Mouse (Mus musculus): ENCODE measurements around the gene Mapk1ip1. TPM values are rescaled to one million over a fixed set of nuclear protein-coding genes. Genes with fewer than 3 reads are reported as not detected.

The Mapk1ip1 gene
- polyA plus RNA-seq, 1 experiment from 2014 or later: 16.7 TPM

- Histone ChIP-seq H3K4me2 (ENCODE audit: low read length) (no peak overlapping the region), H3K4me3 (ENCODE audit: control insufficient read depth in 1 of 2, insufficient read depth in 1 of 2, low read depth in 1 of 2, low read length in 2 of 2) (no peak overlapping the region), H3K27ac (replicated peaks in 1 of 2; ENCODE audit: control insufficient read depth in 1 of 2, insufficient read depth in 1 of 2, low read depth in 2 of 2, low read length in 2 of 2) (no peak overlapping the region), H3K9me3 (ENCODE audit: control insufficient read depth, low read length) (no peaks in the 10 kb centered on the region), H3K27me3 (ENCODE audit: control insufficient read depth, insufficient read depth, low read length) (no peaks in the 10 kb centered on the region), H3K36me3 (ENCODE audit: control insufficient read depth, insufficient read depth, low read length) (no peaks in the 10 kb centered on the region), H3K9ac (ENCODE audit: low read length) (no peak overlapping the region), H3K4me1 (ENCODE audit: control insufficient read depth in 2 of 2, insufficient read depth in 2 of 2, low read length in 2 of 2) (no peaks in the 10 kb centered on the region)
- no peak for ATAC-seq (ENCODE audit: insufficient number of reproducible peaks, insufficient read depth, low FRiP score, low read depth)
- 75% methylated on average over 5 of the region's 5 CpGs for WGBS
Measured at GRCm38 (mm10) chr7:138788109-138788508, 58.0 kb downstream of the Mapk1ip1 start.

Other genes with a start within 250 kb of the Mapk1ip1 start
- gene Ppp2r2d, start 194 bp downstream of the Mapk1ip1 start, polyA plus RNA-seq (2014; fragmentation: Nextera tagmentation; extraction: Ambion mirVana): 37.5 and 38.1 TPM in 2 replicates
- 265 and 313 TPM in 2 replicates for gene Bnip3, start 63.2 kb upstream of the Mapk1ip1 start, polyA plus RNA-seq (2014; fragmentation: Nextera tagmentation; extraction: Ambion mirVana)
- gene Jakmip3, start 94.5 kb upstream of the Mapk1ip1 start, polyA plus RNA-seq (2014; fragmentation: Nextera tagmentation; extraction: Ambion mirVana): 0.05 and 0.14 TPM in 2 replicates
- 2.7 and 3.4 TPM in 2 replicates for gene Dpysl4, start 239.7 kb upstream of the Mapk1ip1 start, polyA plus RNA-seq (2014; fragmentation: Nextera tagmentation; extraction: Ambion mirVana)

All from heart, embryonic 14.5 days (tissue).